Mouse (Mus musculus) hindbrain, postnatal 0 days (tissue): Measurements from ENCODE around the gene Lime1. TPM values are rescaled to one million over a fixed set of nuclear protein-coding genes. Genes with fewer than 3 reads are reported as not detected.

Experiments
- ATAC-seq: fragments of 200-750 bp; cut with Nextera tagmentation; 2 replicates; pipeline ENCODE4 v1.8.0; 2017; ENCODE audit warnings: mild to moderate bottlenecking, moderate TSS enrichment, moderate library complexity
- DNase-seq: peaks from one replicate; pipeline ENCODE4 v3.0.0-alpha.2; 2015; ENCODE audit warnings: low spot score
- H3K27ac ChIP-seq: fragments of 300-500 bp; sonication (generic); 2 replicates; pipeline ENCODE4 v1.5.1; 2014; ENCODE audit warnings: mild to moderate bottlenecking
- H3K27me3 ChIP-seq: fragments of 300-500 bp; sonication (generic); 2 replicates; pipeline ENCODE4 v1.6.1; 2014; ENCODE audit warnings: low read length, mixed read lengths; ENCODE audit not compliant: insufficient read depth
- H3K36me3 ChIP-seq: fragments of 300-500 bp; sonication (generic); 2 replicates; pipeline ENCODE4 v1.6.1; 2014; ENCODE audit warnings: low read length, mixed read lengths; ENCODE audit not compliant: insufficient read depth
- H3K4me1 ChIP-seq: fragments of 300-500 bp; sonication (generic); 2 replicates; pipeline ENCODE4 v1.6.1; 2014; ENCODE audit warnings: antibody characterized with exemption, low read length, mixed read lengths; ENCODE audit not compliant: insufficient read depth
- H3K4me2 ChIP-seq: fragments of 300-500 bp; sonication (generic); 2 replicates; pipeline ENCODE4 v1.6.1; 2014; ENCODE audit warnings: low read depth, mild to moderate bottlenecking, low read length, moderate library complexity, mixed read lengths
- H3K4me3 ChIP-seq: fragments of 300-500 bp; sonication (generic); 2 replicates; pipeline ENCODE4 v1.5.1; 2014; ENCODE audit warnings: low read length
- H3K9ac ChIP-seq: fragments of 300-500 bp; sonication (generic); replicated peaks from 2 replicates; pipeline ENCODE4 v1.6.1; 2014; ENCODE audit warnings: mild to moderate bottlenecking, low read length, moderate library complexity, mixed read lengths
- H3K9me3 ChIP-seq: fragments of 300-500 bp; sonication (generic); 2 replicates; pipeline ENCODE4 v1.6.1; 2016; ENCODE audit warnings: low read length, mixed read lengths
- CTCF ChIP-seq: IDR thresholded peaks from 2 replicates; pipeline ENCODE4 v1.5.1; 2016; ENCODE audit warnings: antibody characterized with exemption, control low read depth, low read depth
- WGBS: fragments of 180-500 bp; shearing (Covaris S2); extraction: QIAGEN DNeasy Blood & Tissue Kit; methylation state at CpG from one replicate; pipeline ENCODE4 v1.1.7; 2014; 5-methylcytosine and 5-hydroxymethylcytosine counted together
- polyA plus RNA-seq: library from polyadenylated mRNA; unstranded; fragments of >200 nt; fragmentation: Nextera tagmentation; extraction: Ambion mirVana; gene quantifications from 2 replicates; pipeline ENCODE4 v1.2.1, GENCODE M21; 2015
- total RNA-seq: library from RNA; depleted of rRNA; stranded (reverse); fragments of >200 nt; gene quantifications from 2 replicates; pipeline ENCODE4 v1.2.3, GENCODE M21; 2014

Lime1 gene
- total and polyA plus RNA-seq, 2 experiments from 2014 or later: 24.1 to 49.0 TPM

- Histone ChIP-seq H3K4me1 (peaks cover 4% of the 10 kb centered on the region; the same call in 1 of the 2 replicates), H3K4me2 (no peak overlapping the region), H3K9me3 (no peaks in the 10 kb centered on the region), H3K36me3 (peaks cover 44% of the 10 kb centered on the region), H3K27ac (no peak overlapping the region), H3K4me3 (no peak overlapping the region), H3K27me3 (no peaks in the 10 kb centered on the region), H3K9ac (no peak overlapping the region)
- WGBS: 90% methylated on average over 5 of the region's 5 CpGs
- no peak for TF ChIP-seq CTCF
- ATAC-seq (no peak), DNase-seq (no peak)
These were observed 373 bp downstream of the Lime1 start for GRCm38 (mm10) chr2:181380251-181380650.

GRCm38 (mm10) chr2:181381107-181381506 lies 1.2 kb downstream of the Lime1 start:
- Histone ChIP-seq H3K27ac (no peak overlapping the region), H3K4me3 (no peak overlapping the region), H3K27me3 (no peaks in the 10 kb centered on the region), H3K4me1 (peaks cover 6% of the 10 kb centered on the region; the same call in 1 of the 2 replicates), H3K9ac (no peak overlapping the region), H3K9me3 (no peaks in the 10 kb centered on the region), H3K36me3 (peaks cover 44% of the 10 kb centered on the region), H3K4me2 (no peak overlapping the region)
- DNase-seq (no peak), ATAC-seq (no peak)
- 94% methylated on average over 5 of the region's 5 CpGs for WGBS
- TF ChIP-seq CTCF: no peak

- no peak for TF ChIP-seq CTCF
- Histone ChIP-seq H3K9me3 (no peaks in the 10 kb centered on the region), H3K4me3 (no peak overlapping the region), H3K27me3 (no peaks in the 10 kb centered on the region), H3K27ac (no peak overlapping the region), H3K36me3 (peaks cover 44% of the 10 kb centered on the region), H3K4me1 (peaks cover 6% of the 10 kb centered on the region; the same call in 1 of the 2 replicates), H3K4me2 (no peak overlapping the region), H3K9ac (no peak overlapping the region)
- DNase-seq: no peak
- 84% methylated on average over 6 of the region's 6 CpGs for WGBS
- no peak for ATAC-seq
These were observed 1.9 kb downstream of the Lime1 start for GRCm38 (mm10) chr2:181381631-181382306.

- H3K27ac ChIP-seq: peak overlapping the region; percentile 49; the same call in 1 of the 2 replicates
- no peak overlapping the region for H3K4me3 ChIP-seq
- ATAC-seq: peak; percentile 27; the same call in 1 of the 2 replicates
- H3K27me3 ChIP-seq: no peaks in the 10 kb centered on the region
- no peak for TF ChIP-seq CTCF
- peaks cover 30% of the 10 kb centered on the region for H3K36me3 ChIP-seq
- no peak overlapping the region for H3K4me2 ChIP-seq
- H3K4me1 ChIP-seq: peaks cover 6% of the 10 kb centered on the region; the same call in 1 of the 2 replicates
- WGBS: 85% methylated on average over 7 of the region's 7 CpGs
- no peak overlapping the region for H3K9ac ChIP-seq
- no peaks in the 10 kb centered on the region for H3K9me3 ChIP-seq
- DNase-seq: no peak
These were observed 4.6 kb downstream of the Lime1 start for GRCm38 (mm10) chr2:181384463-181384862.

- no peak for TF ChIP-seq CTCF
- peaks cover 6% of the 10 kb centered on the region; the same call in 1 of the 2 replicates for H3K4me1 ChIP-seq
- no peaks in the 10 kb centered on the region for H3K27me3 ChIP-seq
- H3K4me3 ChIP-seq: no peak overlapping the region
- no peaks in the 10 kb centered on the region for H3K9me3 ChIP-seq
- DNase-seq (peak; percentile 80), ATAC-seq (peak; percentile 79)
- H3K36me3 ChIP-seq: peaks cover 25% of the 10 kb centered on the region
- H3K9ac ChIP-seq: 0 out of 2 replicates have a peak overlapping the region, but pooled peaks have one; percentile 14
- WGBS: 50% methylated on average over 4 of the region's 4 CpGs
- peak overlapping the region; percentile 49; the same call in 1 of the 2 replicates for H3K27ac ChIP-seq
- H3K4me2 ChIP-seq: no peak overlapping the region
These were observed 5.1 kb downstream of the Lime1 start for GRCm38 (mm10) chr2:181384919-181385391.

- ATAC-seq: no peak
- Histone ChIP-seq H3K4me3 (no peak overlapping the region), H3K36me3 (peaks cover 25% of the 10 kb centered on the region), H3K4me2 (no peak overlapping the region), H3K4me1 (peaks cover 6% of the 10 kb centered on the region; the same call in 1 of the 2 replicates), H3K27ac (peak overlapping the region; percentile 46; the same call in 1 of the 2 replicates), H3K9me3 (no peaks in the 10 kb centered on the region), H3K27me3 (no peaks in the 10 kb centered on the region), H3K9ac (no peak overlapping the region)
- WGBS: 44% methylated on average over 3 of the region's 3 CpGs
- DNase-seq: peak; percentile 44
- TF ChIP-seq CTCF: no peak
These were observed 6.0 kb downstream of the Lime1 start for GRCm38 (mm10) chr2:181385885-181386284.
